Mouse (Mus musculus) bone marrow macrophage, adult 2 months (primary cell): ENCODE measurements around the gene Igsf11. TPM values are rescaled to one million over a fixed set of nuclear protein-coding genes. Genes with fewer than 3 reads are reported as not detected.

Source experiments
- H3K27ac ChIP-seq: 2 replicates; pipeline ENCODE4 v1.5.1; 2012; ENCODE audit warnings: low read depth, low read length; ENCODE audit not compliant: insufficient read depth
- H3K4me1 ChIP-seq: 2 replicates; pipeline ENCODE4 v1.6.1; 2012; ENCODE audit warnings: low read length; ENCODE audit not compliant: control insufficient read depth, insufficient read depth
- H3K4me3 ChIP-seq: 2 replicates; pipeline ENCODE4 v1.5.1; 2012; ENCODE audit warnings: mild to moderate bottlenecking, low read length, moderate library complexity; ENCODE audit not compliant: insufficient read depth
- CTCF ChIP-seq: IDR thresholded peaks from 2 replicates; pipeline ENCODE4 v1.5.1; 2012; ENCODE audit warnings: low read depth, mild to moderate bottlenecking, low read length, moderate library complexity
- POLR2A ChIP-seq: IDR thresholded peaks from 2 replicates; pipeline ENCODE4 v1.6.1; 2012; ENCODE audit warnings: mild to moderate bottlenecking, low read depth, low read length, borderline replicate concordance
- polyA plus RNA-seq: library from polyadenylated mRNA; stranded (reverse); fragments of >200 nt; gene quantifications from 2 replicates; pipeline ENCODE4 v1.2.4, GENCODE M21; 2012; ENCODE audit not compliant: missing spikeins, insufficient read depth, insufficient read length

Igsf11 gene
- polyA plus RNA-seq, 1 experiment = not detected

GRCm38 (mm10) chr16:38948441-38948840, 56.0 kb downstream of the Igsf11 start:
- no peak overlapping the region for H3K27ac ChIP-seq
- TF ChIP-seq CTCF = no peak
- TF ChIP-seq POLR2A = no peak
- peaks cover 3% of the 10 kb centered on the region; the same call in 1 of the 2 replicates for H3K4me1 ChIP-seq
- H3K4me3 ChIP-seq = no peak overlapping the region

- Histone ChIP-seq H3K4me3 (no peak overlapping the region), H3K4me1 (no peaks in the 10 kb centered on the region), H3K27ac (no peak overlapping the region)
- TF ChIP-seq CTCF = no peak
- TF ChIP-seq POLR2A = no peak
Measured at GRCm38 (mm10) chr16:38952881-38953280, 60.4 kb downstream of the Igsf11 start.

GRCm38 (mm10) chr16:38953821-38954220, 61.4 kb downstream of the Igsf11 start:
- no peak overlapping the region for H3K4me3 ChIP-seq
- no peak overlapping the region for H3K27ac ChIP-seq
- no peak for TF ChIP-seq CTCF
- TF ChIP-seq POLR2A = no peak
- no peaks in the 10 kb centered on the region for H3K4me1 ChIP-seq

- no peaks in the 10 kb centered on the region for H3K4me1 ChIP-seq
- no peak overlapping the region for H3K27ac ChIP-seq
- H3K4me3 ChIP-seq = no peak overlapping the region
- no peak for TF ChIP-seq CTCF
- no peak for TF ChIP-seq POLR2A
Measured at GRCm38 (mm10) chr16:38954501-38955288, 62.2 kb downstream of the Igsf11 start.

- no peak for TF ChIP-seq CTCF
- no peak for TF ChIP-seq POLR2A
- H3K4me3 ChIP-seq = no peak overlapping the region
- H3K27ac ChIP-seq = no peak overlapping the region
- no peaks in the 10 kb centered on the region for H3K4me1 ChIP-seq
Measured at GRCm38 (mm10) chr16:38955296-38955695, 62.8 kb downstream of the Igsf11 start.

GRCm38 (mm10) chr16:38958801-38959200, 66.3 kb downstream of the Igsf11 start:
- TF ChIP-seq POLR2A (no peak), CTCF (no peak)
- Histone ChIP-seq H3K4me1 (no peaks in the 10 kb centered on the region), H3K27ac (no peak overlapping the region), H3K4me3 (no peak overlapping the region)

GRCm38 (mm10) chr16:38960550-38960949, 68.1 kb downstream of the Igsf11 start:
- Histone ChIP-seq H3K4me3 (no peak overlapping the region), H3K27ac (no peak overlapping the region), H3K4me1 (peaks cover 3% of the 10 kb centered on the region; the same call in 1 of the 2 replicates)
- TF ChIP-seq CTCF = no peak
- no peak for TF ChIP-seq POLR2A

- Histone ChIP-seq H3K4me3 (no peak overlapping the region), H3K4me1 (peaks cover 6% of the 10 kb centered on the region; the same call in 1 of the 2 replicates), H3K27ac (no peak overlapping the region)
- no peak for TF ChIP-seq CTCF
- TF ChIP-seq POLR2A = no peak
Measured at GRCm38 (mm10) chr16:38961865-38962264, 69.4 kb downstream of the Igsf11 start.

- H3K4me3 ChIP-seq = no peak overlapping the region
- TF ChIP-seq CTCF (no peak), POLR2A (no peak)
Measured at GRCm38 (mm10) chr16:38962695-38963094, 70.2 kb downstream of the Igsf11 start.

GRCm38 (mm10) chr16:38967026-38967425, 74.6 kb downstream of the Igsf11 start:
- Histone ChIP-seq H3K4me3 (no peak overlapping the region), H3K27ac (no peak overlapping the region), H3K4me1 (peaks cover 6% of the 10 kb centered on the region; the same call in 1 of the 2 replicates)
- no peak for TF ChIP-seq POLR2A
- TF ChIP-seq CTCF = no peak

More at GRCm38 (mm10) chr16:38962695-38963094, 70.2 kb downstream of the Igsf11 start:
- Histone ChIP-seq H3K27ac (no peak overlapping the region), H3K4me1 (peaks cover 6% of the 10 kb centered on the region; the same call in 1 of the 2 replicates)
